Mouse (Mus musculus) induced T-regulatory cell, adult 2 months (primary cell): ENCODE data around the gene Pln.

Experiments used
- DNase-seq: peaks from one replicate; pipeline ENCODE4 v3.0.0-alpha.2; 2012; ENCODE audit warnings: low read depth

The Pln gene

DNA sequence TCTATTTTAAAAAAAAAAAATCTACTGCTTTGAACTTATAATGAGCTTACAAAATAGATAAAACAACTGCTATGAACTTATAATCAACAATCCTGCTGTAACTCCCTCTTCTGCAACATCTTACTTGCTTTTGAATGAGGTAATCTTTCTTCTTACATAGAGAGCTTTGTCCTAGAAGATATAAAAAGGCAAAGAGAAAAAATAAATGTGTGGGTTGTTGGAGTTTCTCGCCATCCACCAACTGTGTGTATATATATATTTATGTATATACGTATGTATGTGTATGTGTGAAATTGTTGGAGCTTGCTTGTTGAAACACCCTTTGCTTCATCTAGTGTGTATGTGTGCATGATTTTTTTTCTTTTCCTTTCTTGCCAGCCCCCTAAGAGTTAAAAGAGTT, 29.8 kb downstream of the Pln start:
- DNase-seq = no peak

DNA sequence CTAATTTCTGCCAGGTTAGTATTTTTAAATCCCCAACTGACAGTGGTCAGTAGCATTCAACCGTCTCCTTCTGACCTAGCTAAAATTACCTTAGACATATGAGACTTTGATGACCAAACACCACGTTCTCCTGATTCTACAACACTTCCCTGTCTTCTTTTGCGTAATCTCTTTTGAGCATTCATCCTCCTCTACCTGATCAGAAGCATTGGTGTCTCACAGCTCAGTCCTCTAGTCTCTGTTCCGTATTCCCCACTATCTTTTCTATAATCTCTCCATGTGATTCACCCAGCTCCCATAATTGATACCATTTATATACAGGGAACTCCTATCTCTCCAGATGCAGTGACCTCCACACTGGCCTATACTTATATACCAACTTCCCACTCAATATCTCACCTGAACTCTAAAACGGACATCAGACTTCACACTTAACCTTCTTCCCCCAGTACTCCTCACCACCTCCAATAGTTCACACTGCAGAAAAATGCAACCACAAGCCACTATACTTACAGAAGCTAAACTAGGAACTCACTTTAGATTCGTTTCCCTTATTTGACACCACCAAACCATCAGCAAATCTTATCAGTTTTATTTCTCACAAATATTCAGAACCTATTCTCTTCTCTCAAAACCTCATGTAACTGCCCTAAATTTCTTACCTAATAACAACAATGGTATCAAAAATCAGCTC, 36.6 kb downstream of the Pln start:
- DNase-seq = no peak

DNA sequence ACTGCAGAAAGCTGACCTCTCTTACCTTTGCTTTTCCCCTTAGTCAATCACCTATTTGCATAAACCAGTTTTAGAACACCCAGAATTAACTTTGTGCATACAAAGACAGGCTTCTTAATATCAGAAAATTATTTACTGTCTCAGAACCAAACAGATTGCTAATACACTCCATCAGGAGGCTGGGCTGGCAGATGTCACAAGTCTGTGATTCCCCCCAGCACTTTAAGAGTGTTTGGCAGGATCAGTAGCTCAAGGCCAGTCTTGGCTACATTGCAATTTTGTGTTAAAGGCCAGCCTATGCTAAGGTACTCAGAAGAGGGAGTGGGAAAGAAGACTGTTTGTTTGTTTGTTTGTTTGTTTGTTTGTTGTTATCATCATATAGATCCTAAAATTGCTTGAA, 39.6 kb downstream of the Pln start:
- no peak for DNase-seq

DNA sequence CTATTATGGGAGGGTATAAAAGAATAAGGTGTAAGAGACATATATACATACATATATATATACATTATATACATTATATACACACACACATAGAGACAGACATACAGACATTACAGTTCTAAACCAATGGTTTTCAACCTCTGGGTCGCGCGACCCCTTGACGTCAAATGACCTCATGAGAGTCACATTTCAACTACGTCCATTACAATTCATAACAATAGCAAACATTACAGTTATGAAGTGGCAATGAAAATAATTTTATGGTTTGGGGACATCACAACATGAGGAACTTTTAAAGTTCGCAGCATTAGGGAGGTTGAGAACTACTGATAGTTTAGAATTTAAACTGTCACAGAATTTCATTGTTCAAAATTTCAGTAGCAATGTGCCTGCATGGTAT, 40.8 kb downstream of the Pln start:
- no peak for DNase-seq

DNA sequence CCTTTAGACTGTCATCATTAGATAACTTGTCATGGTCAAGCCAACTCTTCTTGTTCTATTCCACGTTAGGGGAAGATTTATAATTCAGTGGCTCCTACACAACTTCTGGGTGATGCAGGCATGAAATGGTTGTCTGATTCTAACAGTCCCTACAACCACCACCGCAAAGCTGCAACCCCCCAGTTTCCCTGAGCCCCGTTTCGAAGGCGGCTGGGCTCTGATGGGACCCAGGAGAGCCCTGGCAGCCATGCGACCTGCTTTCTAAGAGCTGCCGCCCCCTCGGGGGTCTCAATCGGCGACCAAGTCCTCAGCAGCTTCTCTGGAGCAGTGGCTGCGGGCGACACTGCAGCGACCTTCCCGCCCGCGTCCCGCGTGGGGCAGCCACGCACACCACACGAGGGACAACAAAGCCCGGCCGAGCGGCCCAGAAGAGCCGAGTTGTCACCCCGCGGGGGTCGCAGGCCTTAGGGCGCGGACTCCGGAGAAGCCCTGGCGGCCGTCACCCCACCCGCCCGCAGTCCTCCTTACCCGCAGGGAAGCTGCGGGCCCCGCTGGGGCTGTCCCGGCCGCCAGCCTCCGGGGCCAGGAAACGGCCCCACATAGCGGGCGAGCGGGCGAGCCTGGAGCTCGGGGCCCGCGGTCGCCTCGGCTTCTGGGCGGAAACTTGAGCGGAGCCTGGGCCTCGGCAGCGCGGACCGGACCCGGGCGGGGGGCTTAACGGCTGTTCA, 41.7 kb downstream of the Pln start:
- DNase-seq = peak; percentile 84

DNA sequence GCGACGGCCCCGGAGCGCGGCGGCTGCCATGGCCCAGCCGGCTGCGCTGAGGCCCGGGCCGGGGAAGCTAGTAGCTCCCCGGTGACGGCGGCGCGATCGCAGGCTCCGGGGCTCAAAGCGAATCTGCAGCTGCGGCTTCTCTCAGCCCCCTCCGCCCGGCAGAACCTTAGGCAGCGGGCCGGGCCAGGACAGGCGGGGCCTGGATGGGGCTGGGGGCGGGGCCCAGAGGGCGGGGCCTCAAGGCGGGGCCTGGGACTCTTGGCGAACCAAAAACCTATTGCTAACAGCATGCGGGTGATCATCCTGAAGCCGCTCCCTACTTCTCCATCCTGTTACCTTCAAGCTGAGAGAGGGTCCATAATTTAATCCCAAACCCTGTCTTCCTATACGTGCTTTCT, 42.2 kb downstream of the Pln start, which contains the start of gene Cep85l:
Gene Cep85l (minus strand): TSS at position 239 of the 398 bp plus-strand sequence.
- DNase-seq = peak; percentile 92

DNA sequence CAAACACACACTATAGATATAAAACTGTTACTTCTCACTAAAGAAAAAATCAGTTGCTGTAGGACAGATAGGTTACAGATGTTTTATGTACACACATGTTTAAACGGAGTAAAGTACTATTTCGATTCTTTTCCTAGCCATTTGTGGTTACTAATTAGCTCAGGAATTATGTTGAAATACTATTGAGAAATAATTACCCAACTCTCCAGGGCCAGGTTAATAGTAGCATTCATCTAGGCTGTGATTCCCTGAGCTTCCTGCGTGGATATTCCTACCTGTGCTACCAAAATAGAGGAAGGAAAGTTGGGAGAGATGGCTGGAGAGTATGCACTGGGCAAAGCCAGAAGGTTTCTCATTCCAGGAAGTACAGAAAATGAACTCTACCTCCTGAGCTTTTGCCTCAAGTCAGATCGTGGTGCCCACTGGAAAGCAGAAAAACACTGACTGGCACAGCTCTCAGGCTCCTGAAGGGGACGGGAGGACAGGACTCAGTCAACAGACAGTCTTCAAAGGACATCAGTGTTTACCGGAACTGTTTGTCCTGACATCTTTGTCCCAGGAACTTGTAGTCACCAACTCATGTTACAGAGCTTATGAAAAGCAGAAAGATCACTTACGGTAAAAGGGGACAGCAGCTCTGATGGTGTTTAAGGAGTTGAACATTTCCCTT, 45.4 kb downstream of the Pln start:
- no peak for DNase-seq

DNA sequence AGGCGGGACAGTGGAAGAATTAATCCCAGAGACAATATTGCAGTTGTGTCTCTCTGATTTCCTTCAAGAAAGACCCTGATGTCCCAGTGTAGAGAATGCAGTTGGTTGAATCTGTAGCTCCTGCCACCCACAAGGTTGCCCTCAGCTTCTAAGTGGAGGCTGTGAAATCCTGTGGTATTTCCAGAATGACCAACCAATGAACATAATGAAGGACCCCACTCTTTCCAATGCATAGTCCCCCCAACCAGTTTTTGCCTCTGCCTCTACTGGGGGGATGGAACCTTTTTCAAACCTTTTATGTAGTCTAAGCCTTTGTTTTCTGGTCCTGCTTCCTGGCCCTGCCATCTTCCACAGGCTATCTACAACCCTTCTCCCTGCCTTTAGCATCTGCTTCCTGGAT, 47.4 kb downstream of the Pln start:
- DNase-seq = no peak

DNA sequence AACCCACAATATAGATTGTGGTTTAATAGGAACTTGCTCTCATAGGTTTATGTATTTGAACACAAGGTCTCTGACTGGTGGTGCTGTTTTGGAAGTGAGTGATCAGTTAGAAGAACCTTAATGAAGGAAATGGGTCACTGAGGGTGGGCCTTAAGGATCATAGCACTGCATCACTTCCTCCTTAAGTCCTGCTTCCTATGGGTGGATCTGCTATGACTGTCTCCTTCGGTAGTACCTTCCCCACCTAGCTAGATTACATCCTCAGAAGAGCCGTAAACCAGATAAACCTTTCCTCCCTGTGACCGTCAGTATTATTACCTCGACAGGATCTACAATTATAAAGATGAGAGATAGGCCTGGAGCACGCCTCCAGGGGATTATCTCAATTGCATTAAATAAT, 48.0 kb downstream of the Pln start:
- DNase-seq = no peak

DNA sequence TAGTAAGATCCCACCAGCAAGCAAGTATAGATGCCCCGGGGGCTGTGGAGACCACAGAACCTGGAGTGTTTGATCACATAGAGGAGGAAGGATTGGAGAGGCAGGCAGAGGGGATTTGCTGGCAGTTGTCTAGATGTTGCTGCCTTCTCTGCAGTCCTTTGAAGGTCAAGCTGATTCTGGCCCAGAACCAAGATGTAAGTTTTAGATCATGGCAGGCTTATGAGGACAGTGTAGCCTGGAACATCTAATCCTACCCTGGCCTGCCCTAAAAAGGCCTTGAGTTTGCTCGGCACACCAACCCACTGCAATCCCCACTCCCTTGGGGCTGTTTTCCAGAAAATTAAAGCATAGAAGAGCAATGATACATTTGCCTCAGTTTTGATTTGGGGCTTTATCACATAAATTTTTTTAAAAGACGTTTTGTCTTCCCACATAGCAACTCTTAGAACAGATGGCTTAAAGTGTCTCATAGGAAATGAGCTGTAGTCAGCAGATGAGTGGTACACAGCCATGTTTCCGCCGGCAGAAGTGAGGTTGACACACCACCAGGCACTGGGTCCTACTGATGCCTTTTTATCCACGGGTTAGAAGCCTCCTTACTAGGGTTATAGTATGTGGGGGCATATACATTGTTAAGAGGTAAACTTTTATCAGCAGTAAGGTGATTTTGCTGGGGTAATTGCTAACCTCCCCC, 50.9 kb downstream of the Pln start:
- no peak for DNase-seq

DNA sequence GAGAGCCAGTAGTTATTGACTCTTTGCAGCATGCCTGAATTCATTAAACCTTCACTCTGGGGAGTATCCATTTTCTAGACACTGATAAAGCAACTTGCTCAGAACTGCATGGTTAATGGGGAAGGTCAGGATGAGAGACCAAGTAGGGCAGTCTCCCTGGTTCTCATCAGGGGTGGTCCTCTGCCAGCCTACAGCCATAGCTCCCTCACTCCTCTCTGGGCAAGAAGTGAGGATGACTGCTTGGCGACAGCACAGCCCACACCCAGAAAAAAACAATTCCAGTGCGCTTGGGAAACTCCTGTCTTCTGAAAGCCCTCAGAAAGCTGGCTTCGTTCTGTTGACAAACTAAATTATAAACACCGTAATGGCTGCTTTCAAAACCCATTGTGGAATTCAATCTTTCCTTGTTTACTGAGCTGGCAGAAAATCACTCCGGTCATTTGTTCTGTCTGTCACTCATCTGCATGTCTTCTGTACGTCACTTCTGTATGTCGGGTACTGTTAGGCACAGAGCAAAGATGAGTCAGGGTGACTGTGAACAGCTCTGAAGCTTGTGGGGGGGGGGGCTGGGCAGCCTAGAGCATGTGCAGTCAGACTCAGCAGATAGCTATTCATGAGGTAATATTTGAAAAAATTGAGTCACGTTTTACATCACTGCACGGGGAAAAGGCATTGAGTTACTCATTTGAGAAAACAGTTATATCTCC, 57.6 kb downstream of the Pln start:
- DNase-seq = no peak
